Mouse (Mus musculus) retina, adult 2 months (tissue): ENCODE data around the gene Rnf225.
"Not testable (repeated sequence)": the region's sequence is repeated elsewhere in the genome, so short reads cannot be mapped to it uniquely, and the experiment has no call there.

ENCODE experiments used
- DNase-seq: peaks from one replicate; pipeline ENCODE4 v3.0.0-alpha.2; 2012; ENCODE audit warnings: low read depth, low spot score

The Rnf225 gene

DNA sequence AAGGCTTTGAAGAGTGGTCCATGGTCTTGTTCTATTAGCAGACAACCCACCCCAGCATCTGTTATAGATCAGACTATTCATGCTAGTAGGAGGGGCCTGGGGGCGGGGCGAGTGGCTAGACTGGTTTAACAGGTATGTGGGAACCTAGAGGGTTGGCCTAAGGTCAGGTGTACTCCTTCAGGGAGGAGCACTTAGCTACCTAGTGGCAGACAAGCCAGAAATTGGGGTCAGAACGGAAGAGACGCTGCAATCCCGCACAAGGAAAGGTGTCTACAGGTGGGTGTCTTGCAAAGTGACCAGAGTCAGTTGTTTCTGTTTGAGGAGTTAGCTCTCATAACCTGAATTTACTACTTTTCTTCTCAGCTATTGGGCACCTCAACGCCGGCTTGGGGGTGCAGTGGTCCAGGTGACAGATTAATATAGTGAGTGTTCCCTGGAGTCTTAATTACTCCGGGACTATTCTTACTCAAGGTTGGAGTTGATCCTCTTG lies at the start of gene Rnf225:
Gene Rnf225, plus strand, starts transcription at position 226 of the 490 bp plus-strand sequence.
- no peak for DNase-seq

DNA sequence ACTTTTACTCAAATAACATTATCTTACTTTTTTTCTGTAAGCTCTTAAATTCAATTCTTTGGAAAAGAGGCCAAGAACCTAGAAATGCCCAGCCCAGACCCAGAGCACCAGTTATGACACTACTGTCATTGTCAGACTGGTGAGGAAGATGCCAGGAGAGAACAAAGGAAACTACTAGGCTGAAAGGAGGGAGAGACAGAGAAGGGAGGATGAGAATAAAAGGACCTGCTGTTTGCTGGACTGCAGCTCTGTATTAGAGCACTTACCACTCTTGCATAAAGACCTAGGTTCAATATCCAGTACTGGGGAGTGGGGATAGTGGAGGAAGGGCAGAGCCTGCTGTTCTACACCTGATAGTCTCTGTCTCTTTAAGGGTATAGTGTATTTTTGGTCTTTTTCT lies 47.2 kb upstream of the Rnf225 start:
- no peak for DNase-seq

DNA sequence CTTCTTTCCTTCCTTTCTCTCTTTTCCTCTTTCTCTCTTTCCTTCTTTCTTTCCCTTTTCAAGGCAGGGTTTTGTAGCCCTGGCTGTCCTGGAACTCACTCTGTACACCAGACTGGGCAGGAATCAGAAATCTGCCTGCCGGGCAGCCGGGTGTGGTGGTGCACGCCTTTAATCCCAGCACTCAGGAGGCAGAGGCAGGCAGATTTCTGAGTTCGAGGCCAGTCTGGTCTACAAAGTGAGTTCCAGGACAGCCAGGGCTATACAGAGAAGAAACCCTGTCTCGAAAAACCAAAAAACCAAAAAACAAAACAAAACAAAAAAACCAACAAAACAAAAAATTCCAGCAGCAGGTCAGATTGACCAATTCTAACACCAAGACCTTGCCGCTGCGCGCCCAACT lies 46.7 kb upstream of the Rnf225 start:
- not testable (repeated sequence) for DNase-seq

DNA sequence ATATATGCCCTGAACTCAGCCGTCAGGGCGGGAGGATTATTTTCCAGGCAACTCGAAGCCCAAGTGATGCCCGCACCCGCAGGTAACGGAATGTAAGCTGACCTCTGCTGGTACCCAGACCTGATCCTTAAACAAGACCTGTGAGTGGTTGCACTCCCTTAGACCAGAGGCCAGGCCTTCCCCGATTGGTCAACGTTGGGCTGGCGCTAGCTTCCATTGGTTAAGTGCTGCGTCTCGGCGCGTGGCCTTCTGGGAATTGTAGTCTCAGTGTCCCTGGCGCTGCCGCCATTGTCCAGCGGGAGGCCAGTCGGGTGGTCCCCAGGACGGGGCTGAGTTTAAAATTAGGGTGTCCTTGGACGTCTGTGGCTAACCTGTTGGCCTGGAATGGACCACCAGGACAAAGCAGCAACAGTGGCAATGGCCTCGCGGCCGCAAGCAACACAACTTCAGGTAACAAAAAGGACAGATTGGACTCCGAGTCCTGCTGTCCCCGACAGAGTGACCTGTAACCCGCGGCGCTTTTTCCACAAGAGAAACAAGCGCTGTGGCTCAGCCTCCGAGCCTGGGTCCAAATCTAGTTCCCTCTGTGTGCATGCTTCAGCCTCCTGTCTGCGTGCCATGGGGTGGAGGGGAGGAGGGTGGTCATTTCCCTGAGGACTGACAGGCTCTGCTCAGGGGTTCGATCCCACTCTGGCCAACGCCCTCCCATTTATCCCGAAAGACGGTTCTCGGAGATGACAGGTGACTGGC lies 46.1 kb upstream of the Rnf225 start, which contains the start of gene Zfp128:
Gene Zfp128, plus strand, starts transcription at position 267 of the 750 bp plus-strand sequence.
- DNase-seq, result peak; percentile 92

DNA sequence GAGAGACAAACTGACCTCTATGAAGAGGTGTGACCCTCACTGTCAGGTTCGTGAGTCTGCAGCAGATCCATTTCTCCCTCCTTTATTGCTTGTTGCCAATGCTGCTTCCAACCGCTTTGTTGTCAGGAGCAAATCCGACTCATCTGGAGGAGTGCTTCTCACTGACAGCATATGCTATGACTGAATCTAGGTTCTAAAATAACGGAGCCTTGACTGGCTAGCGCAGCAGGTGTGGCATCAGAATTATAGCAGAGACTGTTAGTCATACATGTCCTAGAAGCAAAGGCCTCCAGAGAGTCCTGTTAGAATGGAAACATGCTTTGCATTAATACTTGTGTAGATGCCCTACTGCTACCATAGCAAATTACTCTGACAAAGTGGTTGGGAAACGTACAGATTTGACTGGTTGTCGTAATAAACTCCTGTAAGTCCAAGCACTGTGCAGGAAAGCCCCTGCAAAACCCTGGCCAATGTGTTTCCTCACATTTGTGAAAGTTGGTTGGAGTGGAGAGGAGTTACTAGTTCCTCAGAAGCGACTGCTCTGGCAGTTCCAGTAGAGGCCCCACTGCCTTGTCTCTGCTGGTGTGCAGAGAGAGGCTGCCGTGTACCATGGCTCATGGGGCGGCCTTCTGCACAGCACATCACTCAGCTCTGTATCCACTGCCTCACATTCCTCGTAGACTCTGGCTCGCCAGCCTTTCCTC lies 40.5 kb upstream of the Rnf225 start:
- DNase-seq, result no peak

DNA sequence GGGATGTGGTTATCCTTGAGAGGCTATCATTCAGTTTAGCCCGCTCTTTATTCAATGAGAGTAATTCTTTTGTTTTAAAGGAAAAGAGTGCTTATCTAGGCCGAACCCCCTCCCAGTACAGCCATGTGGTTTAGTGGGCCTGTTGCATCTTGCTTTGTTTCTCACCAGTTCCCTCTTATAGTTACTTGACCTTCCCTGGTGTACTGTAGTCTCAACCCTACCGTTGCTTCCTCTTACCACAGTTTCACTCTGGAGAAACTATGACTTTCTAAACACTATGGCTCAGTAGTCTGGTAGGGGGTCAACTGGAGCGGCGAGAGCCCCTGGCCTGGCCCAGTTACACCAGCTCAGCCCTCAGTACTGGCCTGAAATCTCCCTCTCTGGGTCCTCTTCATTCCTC lies 39.6 kb upstream of the Rnf225 start:
- DNase-seq, result no peak

DNA sequence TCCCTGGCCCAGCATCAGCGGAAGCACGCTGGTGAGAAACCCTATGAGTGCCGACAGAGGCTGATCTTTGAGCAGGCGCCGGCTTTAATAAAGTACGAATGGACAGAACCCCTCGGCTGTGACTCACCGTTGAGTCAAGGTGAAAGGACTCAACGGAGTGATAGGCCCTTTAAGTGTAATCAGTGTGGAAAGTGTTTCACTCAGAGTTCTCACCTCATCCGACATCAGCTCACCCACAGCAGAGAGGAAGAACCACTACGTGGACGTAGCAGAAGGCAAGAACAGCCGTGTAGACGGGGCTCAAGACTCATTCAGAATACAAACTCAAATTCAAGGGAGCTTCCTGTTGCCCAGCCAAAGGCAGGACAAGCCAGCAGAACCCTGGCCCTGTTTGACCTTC lies 36.3 kb upstream of the Rnf225 start:
- DNase-seq, result no peak

DNA sequence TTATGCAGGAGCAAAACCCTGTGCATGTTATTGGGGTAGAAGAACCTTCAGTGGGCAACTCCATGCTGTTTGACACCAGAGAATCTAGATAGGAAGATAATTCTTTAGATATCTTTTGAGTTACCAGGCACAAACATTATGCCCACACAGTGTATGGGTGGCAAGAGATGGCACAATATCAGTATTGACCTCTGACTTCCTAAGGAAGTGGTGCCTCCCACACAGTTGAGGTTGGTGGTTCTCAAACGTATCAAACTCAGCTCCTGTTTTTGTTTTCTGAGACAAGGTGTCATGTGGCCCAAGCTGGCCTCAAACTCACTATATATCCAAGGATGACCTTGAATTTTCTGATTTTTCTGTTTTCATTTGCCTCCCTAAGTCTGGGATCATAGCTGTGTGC lies 35.9 kb upstream of the Rnf225 start:
- DNase-seq, result no peak

DNA sequence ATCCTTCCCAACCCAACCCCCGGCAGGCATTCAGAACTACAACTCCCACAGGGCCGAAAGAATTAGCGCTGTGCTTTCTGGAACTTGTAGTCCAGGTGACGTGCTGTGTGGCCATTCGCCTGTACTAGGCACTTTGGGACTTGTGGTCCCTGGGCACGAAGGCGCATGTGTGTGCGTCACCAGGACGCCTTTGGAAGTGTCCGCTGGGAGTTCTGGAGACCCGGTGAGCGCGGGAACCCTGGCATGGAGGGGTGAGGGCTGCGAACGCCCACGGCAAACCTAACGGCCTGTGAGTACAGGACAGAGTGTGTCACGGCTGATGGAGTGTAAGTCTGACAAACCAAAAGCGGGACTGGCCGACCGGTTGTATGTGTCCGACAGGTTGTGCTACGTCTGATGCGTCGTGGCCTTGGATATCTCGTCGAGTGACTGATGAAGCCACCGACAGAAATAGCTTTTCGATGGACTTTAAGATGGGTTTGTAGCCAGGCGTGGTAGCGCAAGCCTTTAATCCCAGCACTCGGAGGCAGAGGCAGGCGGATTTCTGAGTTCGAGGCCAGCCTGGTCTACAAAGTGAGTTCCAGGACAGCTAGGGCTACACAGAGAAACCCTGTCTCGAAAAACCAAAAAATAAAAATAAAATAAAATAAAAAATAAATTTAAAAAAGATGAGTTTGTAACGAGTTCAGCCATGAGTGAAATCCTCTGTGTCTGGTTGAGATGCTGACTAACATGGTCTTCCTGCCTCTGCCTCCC lies 29.4 kb upstream of the Rnf225 start, which contains the start of gene Zscan22:
Gene Zscan22, plus strand, starts transcription at position 161 of the 756 bp plus-strand sequence.
- DNase-seq, result peak; percentile 90

DNA sequence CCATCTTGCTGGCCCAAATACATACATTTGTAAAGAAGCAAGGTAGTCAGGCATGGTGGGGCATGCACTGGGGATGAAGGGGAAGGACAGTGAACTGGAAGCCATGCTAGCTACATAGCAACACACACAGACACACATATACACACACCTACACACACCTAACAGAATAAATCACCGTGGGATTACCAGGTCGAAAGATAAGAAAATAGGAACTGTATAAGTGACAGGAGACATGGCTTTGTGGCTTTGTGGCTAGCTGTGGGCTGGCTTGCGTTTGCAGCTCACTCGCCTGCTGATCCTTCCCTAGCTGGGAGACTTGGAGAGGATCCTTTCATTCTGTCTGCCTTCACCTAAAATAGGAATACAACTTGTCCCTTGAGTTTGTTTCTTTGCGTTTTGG lies 25.7 kb upstream of the Rnf225 start:
- no peak for DNase-seq

DNA sequence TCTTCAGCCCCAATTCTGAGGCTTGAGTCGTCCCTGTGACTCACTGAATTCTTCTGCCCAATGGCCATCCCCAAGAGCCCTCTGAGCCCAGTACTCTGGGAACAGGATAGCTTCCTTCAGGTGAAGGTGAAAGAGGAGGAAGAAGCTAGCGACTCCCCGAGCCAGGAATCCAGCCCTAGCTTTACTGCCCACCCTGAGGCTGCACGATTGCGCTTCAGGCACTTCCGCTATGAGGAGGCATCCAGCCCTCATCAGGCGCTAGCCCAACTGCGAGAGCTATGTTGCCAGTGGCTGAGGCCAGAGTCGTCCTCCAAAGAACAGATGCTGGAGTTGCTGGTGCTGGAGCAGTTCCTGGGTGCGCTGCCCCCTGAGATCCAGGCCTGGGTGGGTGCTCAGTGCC lies 23.6 kb upstream of the Rnf225 start:
- DNase-seq, result no peak

DNA sequence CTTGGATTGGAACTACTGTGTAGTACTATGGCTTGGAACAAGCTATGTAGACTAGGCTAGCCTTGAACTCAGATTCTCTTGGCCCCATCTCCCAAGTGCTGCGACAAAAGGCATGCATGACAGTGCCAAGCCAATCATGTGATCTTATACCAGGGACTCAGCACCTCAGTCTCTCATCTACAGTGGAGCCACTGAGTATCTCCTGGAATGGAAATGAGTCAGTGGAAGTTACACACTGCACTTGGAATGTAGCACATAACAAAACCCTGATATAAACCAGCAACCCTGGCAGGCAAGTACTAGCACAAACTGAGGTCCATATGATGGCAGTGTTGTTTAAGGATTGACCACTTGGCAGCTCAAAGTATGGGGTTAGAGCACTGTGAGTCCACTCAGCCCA lies 22.1 kb upstream of the Rnf225 start:
- DNase-seq, result no peak

DNA sequence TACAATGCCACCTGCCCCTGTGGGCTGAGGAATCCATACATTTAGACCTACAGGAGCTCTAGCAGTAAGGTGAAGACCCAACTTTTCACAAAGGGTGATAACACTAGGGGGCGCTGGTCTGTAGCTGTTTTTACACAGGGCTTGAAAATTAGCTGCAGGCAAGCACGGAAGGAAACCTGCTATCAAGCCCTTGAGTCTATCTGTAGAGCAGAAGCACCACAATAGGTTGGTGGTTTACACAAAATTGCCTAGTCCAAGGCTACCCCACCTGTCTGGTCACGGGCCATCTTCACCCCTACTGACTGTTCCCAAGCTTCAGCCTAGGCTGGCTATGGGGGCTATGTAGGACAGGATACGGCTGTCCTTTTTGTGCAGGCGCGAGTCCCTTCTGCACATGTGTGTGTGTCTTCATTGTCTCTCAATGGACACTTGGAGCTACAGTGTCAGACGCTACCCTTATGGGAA lies 17.7 kb upstream of the Rnf225 start:
- DNase-seq, result no peak

DNA sequence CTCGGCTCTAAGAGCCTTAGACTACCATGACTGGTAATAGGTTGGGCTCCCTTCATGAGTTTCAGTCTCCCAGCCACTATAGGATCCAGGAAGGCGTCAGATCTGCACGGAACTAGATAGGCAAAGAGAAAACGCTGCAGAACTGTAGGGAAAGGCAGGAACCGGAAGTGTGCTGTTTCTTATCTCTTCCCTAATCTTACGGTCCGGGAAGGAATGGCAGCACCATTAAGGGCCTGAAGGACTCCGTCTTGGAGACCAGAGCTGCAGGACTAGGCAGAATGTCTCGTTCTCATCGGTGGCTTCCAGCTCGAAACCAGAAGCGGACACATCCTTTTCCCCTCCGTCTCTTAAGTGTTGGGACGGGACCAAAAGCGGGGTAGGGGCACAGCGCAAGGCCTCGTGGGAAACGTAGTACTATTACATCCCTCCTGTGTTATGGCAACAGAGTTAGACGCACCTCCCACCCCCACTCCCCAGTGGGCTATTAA lies 17.0 kb upstream of the Rnf225 start:
- peak; percentile 62 for DNase-seq

DNA sequence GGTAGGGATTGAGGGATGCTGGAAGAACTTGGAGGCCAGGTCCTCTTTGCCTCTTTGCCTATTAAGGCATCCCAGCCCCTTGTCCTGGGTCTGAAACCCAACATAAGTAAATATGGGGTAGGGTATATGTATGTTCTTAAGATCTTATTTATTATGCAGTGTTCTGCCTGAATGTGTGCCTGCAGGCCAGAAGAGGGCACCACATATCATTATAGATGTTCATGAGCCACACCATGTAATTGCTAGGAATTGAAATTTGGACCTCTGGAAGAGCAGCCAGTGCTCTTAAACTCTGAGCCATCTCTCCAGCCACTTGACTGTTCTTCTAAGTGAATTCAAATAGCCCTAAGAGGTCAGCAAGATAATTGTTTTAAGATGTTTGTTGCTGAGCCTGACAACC lies 13.7 kb upstream of the Rnf225 start:
- DNase-seq, result no peak

DNA sequence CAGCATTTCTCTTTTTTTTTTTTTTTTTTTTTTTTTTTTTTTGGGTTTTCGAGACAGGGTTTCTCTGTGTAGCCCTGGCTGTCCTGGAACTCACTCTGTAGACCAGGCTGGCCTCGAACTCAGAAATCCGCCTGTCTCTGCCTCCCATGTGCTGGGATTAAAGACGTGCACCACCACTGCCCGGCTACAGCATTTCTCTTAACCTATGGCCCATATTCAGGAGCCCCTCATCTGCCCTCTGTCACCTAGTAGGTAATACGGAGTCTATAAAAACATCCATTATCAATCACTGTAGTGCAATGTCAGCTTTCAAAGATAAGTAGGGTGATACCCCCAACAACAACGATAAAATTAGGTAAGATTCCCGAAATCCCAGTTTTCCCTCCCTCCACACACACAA lies 6.7 kb upstream of the Rnf225 start:
- DNase-seq, result not testable (repeated sequence)

DNA sequence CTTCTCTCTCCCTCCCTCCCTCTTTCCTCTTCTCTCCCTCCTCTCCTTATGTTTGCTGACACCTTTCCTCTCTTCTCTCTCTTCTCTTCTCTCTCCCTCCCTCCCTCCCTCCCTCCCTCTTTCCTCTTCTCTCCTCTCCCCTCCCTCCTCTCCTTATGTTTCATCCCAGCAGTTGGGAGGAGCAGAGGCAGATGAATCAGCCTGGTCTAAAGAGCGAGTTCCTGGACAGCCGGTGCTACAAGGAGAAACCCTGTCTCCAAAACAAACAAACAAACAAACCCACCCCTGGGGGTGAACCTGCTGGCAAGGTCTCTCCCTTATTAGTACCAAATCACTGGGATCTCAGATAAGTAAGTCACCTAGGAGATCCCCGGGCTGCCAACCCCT lies 5.9 kb upstream of the Rnf225 start:
- DNase-seq, result no peak

DNA sequence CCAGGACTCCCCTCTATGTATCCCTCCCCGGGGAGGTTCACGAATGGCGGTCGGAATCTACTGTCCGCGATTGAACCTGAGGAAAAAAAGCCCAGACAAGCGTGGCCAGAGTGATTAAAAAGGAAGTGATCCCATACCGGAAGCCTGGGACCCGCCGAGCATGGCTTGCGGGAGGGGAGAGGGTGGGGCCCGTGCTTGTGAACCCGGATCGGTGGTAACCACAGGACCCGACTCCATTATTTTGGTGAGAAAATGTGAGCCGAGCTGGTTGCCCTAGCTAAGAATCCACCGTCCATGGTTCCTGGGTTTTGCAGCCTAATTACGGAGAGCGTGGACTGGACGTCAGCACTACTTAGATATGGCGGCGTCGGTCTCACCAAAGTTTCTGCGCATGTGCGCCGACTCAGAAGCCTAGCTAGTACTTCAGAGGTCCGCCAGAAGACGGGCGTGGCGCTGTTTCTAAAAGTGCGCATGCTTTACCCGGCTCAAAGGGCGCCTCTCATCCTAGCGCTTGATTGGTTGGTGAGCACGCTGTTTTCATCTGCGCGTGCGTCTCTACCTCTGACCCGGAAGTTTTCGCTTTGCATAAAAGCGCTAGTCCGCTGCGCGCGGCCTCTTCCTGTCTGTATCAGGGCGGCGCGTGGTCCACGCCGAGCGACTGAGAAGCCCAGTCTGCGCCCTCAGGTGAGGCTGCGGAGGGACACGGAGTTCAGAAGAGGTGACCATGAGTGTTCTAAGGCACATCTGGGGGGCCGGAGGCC lies 5.3 kb upstream of the Rnf225 start, which contains the start of gene Rps5:
Gene Rps5, plus strand, starts transcription at position 586 of the 761 bp plus-strand sequence.
- peak; percentile 100 for DNase-seq

DNA sequence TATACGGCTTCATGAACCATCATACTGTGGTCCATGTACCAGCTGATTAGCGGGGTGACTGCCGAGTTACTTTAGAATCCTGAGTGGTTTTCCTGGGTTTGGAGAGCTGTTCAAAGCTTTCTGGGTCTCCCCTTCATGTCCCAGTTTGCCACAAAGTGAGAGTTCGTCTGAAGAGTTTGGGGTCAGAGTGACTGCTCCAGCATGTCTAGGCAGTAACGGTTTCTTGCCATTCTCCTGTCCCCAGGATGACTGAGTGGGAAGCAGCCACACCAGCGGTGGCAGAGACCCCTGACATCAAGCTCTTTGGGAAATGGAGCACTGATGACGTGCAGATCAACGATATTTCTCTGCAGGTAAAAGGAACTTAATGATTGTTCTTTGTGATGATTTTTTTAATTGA lies 4.5 kb upstream of the Rnf225 start:
- no peak for DNase-seq

DNA sequence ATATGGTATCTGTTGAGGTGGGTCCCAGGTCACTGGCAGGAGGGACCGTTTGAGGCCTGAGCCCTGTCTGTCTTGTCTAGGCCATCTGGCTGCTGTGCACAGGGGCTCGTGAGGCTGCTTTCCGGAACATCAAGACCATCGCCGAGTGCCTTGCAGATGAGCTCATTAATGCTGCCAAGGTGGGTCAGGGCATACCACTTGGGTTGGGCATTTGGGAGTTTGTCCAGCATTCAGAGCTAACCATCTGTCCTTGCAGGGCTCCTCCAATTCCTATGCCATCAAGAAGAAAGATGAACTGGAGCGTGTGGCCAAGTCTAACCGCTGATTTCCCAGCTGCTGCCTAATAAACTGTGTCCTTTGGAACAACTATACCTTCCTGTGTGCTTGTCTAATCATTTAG lies 900 bp upstream of the Rnf225 start:
- DNase-seq, result no peak
